Mouse (Mus musculus) E14TG2a.4 (cell line): Measurements from ENCODE around the gene Mmp23.
"Not testable (repeated sequence)": the region's sequence is repeated elsewhere in the genome, so short reads cannot be mapped to it uniquely, and the experiment has no call there.

Experiments used
- H3K27me3 ChIP-seq: 2 replicates; pipeline ENCODE4 v1.6.1; 2014; ENCODE audit warnings: low read length, control low read depth; ENCODE audit not compliant: insufficient read depth
- H3K36me3 ChIP-seq: 2 replicates; pipeline ENCODE4 v1.6.1; 2014; ENCODE audit warnings: low read length, control low read depth; ENCODE audit not compliant: insufficient read depth
- H3K4me1 ChIP-seq: replicated peaks from 2 replicates; pipeline ENCODE4 v1.6.1; 2014; ENCODE audit warnings: low read depth, low read length, control low read depth
- H3K4me3 ChIP-seq: replicated peaks from 2 replicates; pipeline ENCODE4 v1.5.1; 2014; ENCODE audit warnings: mild to moderate bottlenecking, low read length
- H3K9me3 ChIP-seq: 2 replicates; pipeline ENCODE4 v1.6.1; 2014; ENCODE audit warnings: low read length, control low read depth
- CTCF ChIP-seq: conservative IDR thresholded peaks from 2 replicates; pipeline ENCODE4 v1.5.1; 2014; ENCODE audit warnings: low read length
- NANOG ChIP-seq: IDR thresholded peaks from 2 replicates; pipeline ENCODE4 v1.6.1; 2014; ENCODE audit warnings: borderline replicate concordance, low read length, mixed read lengths
- POU5F1 ChIP-seq: IDR thresholded peaks from 2 replicates; pipeline ENCODE4 v1.6.1; 2014; ENCODE audit warnings: low read length, borderline replicate concordance

Gene Mmp23

DNA sequence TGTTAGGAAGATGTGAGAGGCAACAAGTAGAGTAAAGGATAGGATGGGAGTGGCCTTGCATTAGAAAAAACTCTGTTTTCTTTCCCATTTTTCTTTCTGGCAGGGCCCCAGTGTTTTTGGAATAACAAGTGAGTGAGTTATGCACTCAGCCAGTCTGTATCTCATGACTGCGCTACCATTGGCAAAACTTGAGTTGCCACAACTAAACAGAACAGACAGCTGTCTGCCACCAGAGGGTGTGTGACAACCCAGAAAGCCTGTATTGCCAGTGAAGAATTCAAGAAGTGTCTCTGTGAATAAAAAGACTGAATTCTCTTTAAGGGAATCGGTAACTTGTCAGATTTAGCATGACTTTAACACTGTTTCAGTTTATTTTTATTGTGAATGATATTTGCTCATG lies 22.8 kb upstream of the Mmp23 start:
- H3K4me3 ChIP-seq = peak overlapping the region; percentile 21; the same call in 1 of the 2 replicates
- no peaks in the 10 kb centered on the region for H3K27me3 ChIP-seq
- peaks cover 41% of the 10 kb centered on the region for H3K9me3 ChIP-seq
- peaks cover 11% of the 10 kb centered on the region for H3K4me1 ChIP-seq
- H3K36me3 ChIP-seq = no peaks in the 10 kb centered on the region
- TF ChIP-seq CTCF (no peak), POU5F1 (no peak), NANOG (no peak)

GRCm38 (mm10) chr4:155672082-155672481 lies 18.9 kb upstream of the Mmp23 start:
- H3K36me3 ChIP-seq = no peaks in the 10 kb centered on the region
- H3K27me3 ChIP-seq = no peaks in the 10 kb centered on the region
- peaks cover 31% of the 10 kb centered on the region for H3K4me1 ChIP-seq
- TF ChIP-seq NANOG (no peak), POU5F1 (no peak), CTCF (no peak)
- H3K4me3 ChIP-seq = no peak overlapping the region
- peaks cover 41% of the 10 kb centered on the region for H3K9me3 ChIP-seq

- peak; percentile 91 for TF ChIP-seq NANOG
- Histone ChIP-seq H3K4me3 (peak overlapping the region; percentile 93), H3K36me3 (peaks cover 18% of the 10 kb centered on the region), H3K4me1 (peaks cover 31% of the 10 kb centered on the region), H3K9me3 (peaks cover 28% of the 10 kb centered on the region)
- not testable (repeated sequence) for H3K27me3 ChIP-seq
Observed at GRCm38 (mm10) chr4:155670236-155670635, 17.1 kb upstream of the Mmp23 start.

DNA sequence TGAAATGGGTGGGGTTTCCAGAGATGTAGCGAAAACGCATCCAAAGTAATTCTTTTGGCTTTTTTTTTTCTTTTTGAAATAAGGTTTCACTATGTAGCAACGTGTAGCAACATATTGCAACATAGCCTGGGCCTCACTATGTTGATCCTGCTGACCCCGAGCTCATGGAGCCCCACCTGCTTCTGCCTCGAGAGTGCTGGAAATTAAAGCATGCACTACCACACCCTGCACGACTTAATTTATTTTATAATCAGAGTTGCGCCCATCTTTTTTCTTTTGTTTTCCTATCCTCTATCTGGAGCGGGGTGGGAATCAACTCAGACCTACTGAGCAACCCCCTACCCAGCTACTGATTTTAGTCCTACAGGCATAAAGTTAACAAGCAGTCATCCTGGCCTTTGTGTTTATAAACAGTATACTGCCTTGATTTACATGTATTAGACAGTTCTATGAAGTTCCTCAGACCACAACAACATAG lies 16.5 kb upstream of the Mmp23 start:
- H3K4me1 ChIP-seq = peaks cover 37% of the 10 kb centered on the region
- no peaks in the 10 kb centered on the region for H3K27me3 ChIP-seq
- peaks cover 22% of the 10 kb centered on the region for H3K9me3 ChIP-seq
- peak overlapping the region; percentile 93 for H3K4me3 ChIP-seq
- peaks cover 24% of the 10 kb centered on the region for H3K36me3 ChIP-seq
- no peak for TF ChIP-seq NANOG
- TF ChIP-seq POU5F1 = no peak
- TF ChIP-seq CTCF = no peak

GRCm38 (mm10) chr4:155668689-155669597 lies 15.8 kb upstream of the Mmp23 start, which contains the start of gene Mib2:
TSS of gene Mib2 (minus strand) at chr4:155669198.
- Histone ChIP-seq H3K27me3 (no peaks in the 10 kb centered on the region), H3K4me1 (peaks cover 44% of the 10 kb centered on the region), H3K9me3 (peaks cover 15% of the 10 kb centered on the region), H3K36me3 (peaks cover 31% of the 10 kb centered on the region), H3K4me3 (peak within 1 kb of the TSS; percentile 93)
- TF ChIP-seq NANOG (no peak), POU5F1 (no peak), CTCF (no peak)

- peaks cover 49% of the 10 kb centered on the region for H3K36me3 ChIP-seq
- TF ChIP-seq NANOG = no peak
- TF ChIP-seq POU5F1 = no peak
- TF ChIP-seq CTCF = no peak
- no peaks in the 10 kb centered on the region for H3K9me3 ChIP-seq
- H3K27me3 ChIP-seq = no peaks in the 10 kb centered on the region
- H3K4me1 ChIP-seq = peaks cover 49% of the 10 kb centered on the region
- no peak overlapping the region for H3K4me3 ChIP-seq
Observed at GRCm38 (mm10) chr4:155666903-155667302, 13.7 kb upstream of the Mmp23 start.

- TF ChIP-seq NANOG (no peak), CTCF (no peak), POU5F1 (no peak)
- Histone ChIP-seq H3K4me1 (peaks cover 51% of the 10 kb centered on the region), H3K36me3 (peaks cover 97% of the 10 kb centered on the region), H3K9me3 (no peaks in the 10 kb centered on the region), H3K27me3 (no peaks in the 10 kb centered on the region), H3K4me3 (no peak overlapping the region)
Observed at GRCm38 (mm10) chr4:155660641-155661040, 7.5 kb upstream of the Mmp23 start.

DNA sequence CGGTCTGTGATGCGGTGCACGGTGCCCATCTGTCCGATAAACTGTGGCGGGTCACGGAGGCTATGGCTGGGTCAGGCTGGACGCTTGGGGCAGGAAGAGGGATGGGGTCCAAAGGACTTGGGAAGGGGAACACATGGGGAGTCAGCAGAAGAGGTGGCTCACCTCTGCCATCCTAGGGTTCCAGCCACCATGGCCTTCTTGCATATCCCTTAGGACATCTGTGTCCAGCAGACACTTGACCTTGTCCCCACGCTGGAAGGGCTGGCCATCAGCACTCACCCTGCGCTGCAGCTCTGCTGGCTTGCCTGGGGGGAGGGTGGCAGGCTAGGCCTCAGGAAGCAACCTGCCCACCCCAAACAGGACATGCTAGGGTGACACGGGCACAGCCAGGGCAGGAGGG lies 5.8 kb upstream of the Mmp23 start:
- Histone ChIP-seq H3K27me3 (peaks cover 3% of the 10 kb centered on the region), H3K4me3 (no peak overlapping the region), H3K36me3 (peaks cover 85% of the 10 kb centered on the region), H3K4me1 (peaks cover 52% of the 10 kb centered on the region), H3K9me3 (no peaks in the 10 kb centered on the region)
- TF ChIP-seq POU5F1 (no peak), CTCF (no peak), NANOG (no peak)
